Mouse (Mus musculus) testis, adult 2 months (tissue): ENCODE data around the gene Vmn2r76. TPM values are rescaled to one million over a fixed set of nuclear protein-coding genes. Genes with fewer than 3 reads are reported as not detected.
"Not testable (repeated sequence)": the region's sequence is repeated elsewhere in the genome, so short reads cannot be mapped to it uniquely, and the experiment has no call there.

ENCODE experiments used
- H3K27ac ChIP-seq: fragments of 200-500 bp; 2 replicates; pipeline ENCODE4 v1.5.1; 2012; ENCODE audit warnings: low read depth, low read length; ENCODE audit not compliant: control insufficient read depth, insufficient read depth
- H3K27me3 ChIP-seq: fragments of 200-500 bp; 2 replicates; pipeline ENCODE4 v1.6.1; 2012; ENCODE audit warnings: mild to moderate bottlenecking, low read length, moderate library complexity; ENCODE audit not compliant: control insufficient read depth, insufficient read depth
- H3K36me3 ChIP-seq: fragments of 200-500 bp; 2 replicates; pipeline ENCODE4 v1.6.1; 2012; ENCODE audit warnings: mild to moderate bottlenecking, low read length; ENCODE audit not compliant: control insufficient read depth, insufficient read depth
- H3K4me1 ChIP-seq: fragments of 200-500 bp; 2 replicates; pipeline ENCODE4 v1.6.1; 2012; ENCODE audit warnings: low read length; ENCODE audit not compliant: control insufficient read depth, insufficient read depth
- H3K4me3 ChIP-seq: fragments of 200-500 bp; 2 replicates; pipeline ENCODE4 v1.5.1; 2012; ENCODE audit warnings: low read depth, mild to moderate bottlenecking, low read length, moderate library complexity, mixed read lengths; ENCODE audit not compliant: control insufficient read depth
- CTCF ChIP-seq: fragments of 200-500 bp; IDR thresholded peaks from 2 replicates; pipeline ENCODE4 v1.5.1; 2012; ENCODE audit warnings: low read depth, mild to moderate bottlenecking, inconsistent platforms, low read length, moderate library complexity; ENCODE audit not compliant: control insufficient read depth, insufficient read depth, insufficient replicate concordance
- POLR2A ChIP-seq: fragments of 200-500 bp; IDR thresholded peaks from 2 replicates; pipeline ENCODE4 v1.6.1; 2012; ENCODE audit warnings: low read depth, mild to moderate bottlenecking, inconsistent platforms, low read length, moderate library complexity; ENCODE audit not compliant: control insufficient read depth
- polyA plus RNA-seq: library from polyadenylated mRNA; depleted of rRNA; stranded (reverse); fragments of >200 nt; gene quantifications from 2 replicates; pipeline ENCODE4 v1.2.3, GENCODE M21; 2012; rRNA removed

The Vmn2r76 gene
- not detected in 2 replicates for polyA plus RNA-seq

GRCm38 (mm10) chr7:86246208-86246607 is at the start of gene Vmn2r76:
TSS of gene Vmn2r76 (minus strand) at chr7:86246308.
- Histone ChIP-seq H3K36me3 (no peaks in the 10 kb centered on the region), H3K27me3 (no peaks in the 10 kb centered on the region), H3K4me1 (no peaks in the 10 kb centered on the region), H3K4me3 (no peak within 1 kb of the TSS), H3K27ac (no peak within 1 kb of the TSS)
- no peak for TF ChIP-seq CTCF
- no peak for TF ChIP-seq POLR2A

GRCm38 (mm10) chr7:86277072-86277471 is 31.0 kb upstream of the Vmn2r76 start, which contains the start of gene Olfr310:
TSS of gene Olfr310 (minus strand) at chr7:86277172.
- no peak within 1 kb of the TSS for H3K4me3 ChIP-seq
- no peaks in the 10 kb centered on the region for H3K36me3 ChIP-seq
- no peaks in the 10 kb centered on the region for H3K27me3 ChIP-seq
- H3K27ac ChIP-seq: no peak within 1 kb of the TSS
- TF ChIP-seq POLR2A (no peak), CTCF (no peak)
- H3K4me1 ChIP-seq: no peaks in the 10 kb centered on the region

GRCm38 (mm10) chr7:86211345-86211744 is 34.8 kb downstream of the Vmn2r76 start:
- Histone ChIP-seq H3K4me1 (no peaks in the 10 kb centered on the region), H3K36me3 (no peaks in the 10 kb centered on the region), H3K27ac (no peak overlapping the region), H3K4me3 (no peak overlapping the region), H3K27me3 (no peaks in the 10 kb centered on the region)
- no peak for TF ChIP-seq CTCF
- TF ChIP-seq POLR2A: no peak

GRCm38 (mm10) chr7:86171678-86172077 is 74.4 kb downstream of the Vmn2r76 start, which contains the start of gene Vmn2r75:
TSS of gene Vmn2r75 (minus strand) at chr7:86171778.
- not testable (repeated sequence) for H3K4me3 ChIP-seq, H3K36me3 ChIP-seq, H3K27ac ChIP-seq, H3K27me3 ChIP-seq, H3K4me1 ChIP-seq

Other genes with a start within 250 kb of the Vmn2r76 start
- not detected in 2 replicates for gene Vmn2r75, start 74.5 kb downstream of the Vmn2r76 start, polyA plus RNA-seq
- gene Olfr310, start 30.9 kb upstream of the Vmn2r76 start, polyA plus RNA-seq: not detected in 2 replicates
- gene Olfr309, start 67.4 kb upstream of the Vmn2r76 start, polyA plus RNA-seq: 0.12 TPM in 1 of 2 replicates, not detected in the other
- gene Olfr308, start 79.3 kb upstream of the Vmn2r76 start, polyA plus RNA-seq: not detected in 2 replicates
- gene Olfr307, start 91.3 kb upstream of the Vmn2r76 start, polyA plus RNA-seq: 0.07 and 0.21 TPM in 2 replicates
- 0.25 and 0.30 TPM in 2 replicates for gene Olfr305, start 120.6 kb upstream of the Vmn2r76 start, polyA plus RNA-seq
- not detected in 2 replicates for gene Olfr304, start 140.3 kb upstream of the Vmn2r76 start, polyA plus RNA-seq
- 0.52 and 0.95 TPM in 2 replicates for gene Olfr303, start 151.5 kb upstream of the Vmn2r76 start, polyA plus RNA-seq
- 0.20 and 0.56 TPM in 2 replicates for gene Olfr301, start 157.5 kb upstream of the Vmn2r76 start, polyA plus RNA-seq
- not detected in 2 replicates for gene Olfr299, start 213.6 kb upstream of the Vmn2r76 start, polyA plus RNA-seq
- gene Olfr298, start 246.2 kb upstream of the Vmn2r76 start, polyA plus RNA-seq: not detected in 2 replicates